Mouse (Mus musculus): ENCODE results near the gene Stx6. TPM values are rescaled to one million over a fixed set of nuclear protein-coding genes. Genes with fewer than 3 reads are reported as not detected.

Gene Stx6
- polyA plus RNA-seq, 1 experiment, result 26.0 TPM

DNA sequence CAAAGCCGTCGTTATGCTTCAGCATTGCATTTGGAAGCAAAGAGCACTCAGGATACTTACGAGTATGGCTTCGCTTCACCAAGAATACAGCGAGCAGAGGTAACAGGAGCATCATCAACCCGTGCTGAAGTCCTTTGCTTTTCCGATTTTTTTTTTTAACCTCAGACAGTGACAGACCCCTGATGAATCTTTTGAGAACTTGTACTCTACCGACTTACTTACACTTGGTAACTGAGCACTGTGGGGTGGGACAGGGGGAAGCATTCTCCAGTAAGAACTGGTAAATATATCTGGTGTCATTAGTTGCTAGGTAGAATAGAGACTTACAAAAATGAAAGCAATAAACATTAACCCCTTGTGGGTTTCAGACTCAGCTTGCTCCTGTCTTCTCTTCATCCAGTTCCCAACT lies 11.9 kb upstream of the Stx6 start, which contains the start of gene Mr1:
Gene Mr1 (minus strand): TSS at position 243 of the 409 bp plus-strand sequence.
- H3ac ChIP-seq (ENCODE audit: control insufficient read depth, insufficient read length), result peak within 1 kb of the TSS; percentile 31
- peak within 1 kb of the TSS; percentile 20 for H3K4me3 ChIP-seq
- no peak for TF ChIP-seq TCF12 (IDR thresholded peaks at IDR 0.05; ENCODE audit: insufficient read depth, poor library complexity, severe bottlenecking)
- no peak for TF ChIP-seq SRF (IDR thresholded peaks at IDR 0.05; ENCODE audit: control insufficient read depth, insufficient read length, low read depth)
- TF ChIP-seq MYOD1 (IDR thresholded peaks at IDR 0.05; ENCODE audit: control insufficient read depth in 1 of 3, insufficient read length in 2 of 3, low read depth in 2 of 3), result no peak
- no peak for TF ChIP-seq POLR2AphosphoS2 (IDR thresholded peaks at IDR 0.05; ENCODE audit: insufficient read length, low read depth)
- TF ChIP-seq MYOG (IDR thresholded peaks at IDR 0.05; ENCODE audit: control insufficient read depth in 1 of 3, insufficient read depth in 1 of 3, insufficient read length in 2 of 3, low read depth in 2 of 3), result no peak
- TF ChIP-seq USF1 (IDR thresholded peaks at IDR 0.05; ENCODE audit: low read depth), result no peak
- no peak for TF ChIP-seq REST (IDR thresholded peaks at IDR 0.05; ENCODE audit: insufficient read depth, insufficient read length)
- no peak for TF ChIP-seq CEBPB (IDR thresholded peaks at IDR 0.05; ENCODE audit: insufficient read depth, poor library complexity, severe bottlenecking)
- TF ChIP-seq MAX (IDR thresholded peaks at IDR 0.05; ENCODE audit: low read depth), result no peak
- no peak for TF ChIP-seq TCF3 (IDR thresholded peaks at IDR 0.05; ENCODE audit: insufficient read length, low read depth)
- no peak for TF ChIP-seq POLR2A (IDR thresholded peaks at IDR 0.05; ENCODE audit: insufficient read length, low read depth)
- TF ChIP-seq E2F4 (IDR thresholded peaks at IDR 0.05; ENCODE audit: insufficient read depth), result no peak
- H3K79me2 ChIP-seq (ENCODE audit: control insufficient read depth, insufficient read depth), result no peaks in the 10 kb centered on the region
- no peaks in the 10 kb centered on the region for H3K36me3 ChIP-seq (ENCODE audit: control insufficient read depth, insufficient read depth)
- H3K4me2 ChIP-seq (ENCODE audit: low read depth), result peak within 1 kb of the TSS; percentile 79
- H3K27me3 ChIP-seq (ENCODE audit: control insufficient read depth, insufficient read depth, insufficient read length), result no peaks in the 10 kb centered on the region

- Histone ChIP-seq H3K4me3 (peak overlapping the region; percentile 20), H3K27me3 (ENCODE audit: control insufficient read depth, insufficient read depth, insufficient read length) (no peaks in the 10 kb centered on the region), H3K79me2 (ENCODE audit: control insufficient read depth, insufficient read depth) (no peaks in the 10 kb centered on the region), H3K4me2 (ENCODE audit: low read depth) (peak overlapping the region; percentile 79), H3K36me3 (ENCODE audit: control insufficient read depth, insufficient read depth) (no peaks in the 10 kb centered on the region), H3ac (ENCODE audit: control insufficient read depth, insufficient read length) (no peak overlapping the region)
- no peak for TF ChIP-seq MYOD1 (IDR thresholded peaks at IDR 0.05; ENCODE audit: control insufficient read depth in 1 of 3, insufficient read length in 2 of 3, low read depth in 2 of 3)
- TF ChIP-seq MYOG (IDR thresholded peaks at IDR 0.05; ENCODE audit: control insufficient read depth in 1 of 3, insufficient read depth in 1 of 3, insufficient read length in 2 of 3, low read depth in 2 of 3), result no peak
- no peak for TF ChIP-seq SRF (IDR thresholded peaks at IDR 0.05; ENCODE audit: control insufficient read depth, insufficient read length, low read depth)
- TF ChIP-seq TCF3 (IDR thresholded peaks at IDR 0.05; ENCODE audit: insufficient read length, low read depth), result no peak
- no peak for TF ChIP-seq USF1 (IDR thresholded peaks at IDR 0.05; ENCODE audit: low read depth)
- TF ChIP-seq E2F4 (IDR thresholded peaks at IDR 0.05; ENCODE audit: insufficient read depth), result no peak
- TF ChIP-seq REST (IDR thresholded peaks at IDR 0.05; ENCODE audit: insufficient read depth, insufficient read length), result no peak
- no peak for TF ChIP-seq POLR2AphosphoS2 (IDR thresholded peaks at IDR 0.05; ENCODE audit: insufficient read length, low read depth)
- TF ChIP-seq MAX (IDR thresholded peaks at IDR 0.05; ENCODE audit: low read depth), result no peak
- TF ChIP-seq TCF12 (IDR thresholded peaks at IDR 0.05; ENCODE audit: insufficient read depth, poor library complexity, severe bottlenecking), result no peak
- TF ChIP-seq POLR2A (IDR thresholded peaks at IDR 0.05; ENCODE audit: insufficient read length, low read depth), result no peak
- no peak for TF ChIP-seq CEBPB (IDR thresholded peaks at IDR 0.05; ENCODE audit: insufficient read depth, poor library complexity, severe bottlenecking)
These were observed 11.3 kb upstream of the Stx6 start for GRCm38 (mm10) chr1:155147228-155147627.

GRCm38 (mm10) chr1:155149403-155149802 lies 9.1 kb upstream of the Stx6 start:
- no peak overlapping the region for H3ac ChIP-seq (ENCODE audit: control insufficient read depth, insufficient read length)
- H3K4me2 ChIP-seq (ENCODE audit: low read depth), result no peak overlapping the region
- H3K27me3 ChIP-seq (ENCODE audit: control insufficient read depth, insufficient read depth, insufficient read length), result no peaks in the 10 kb centered on the region
- no peaks in the 10 kb centered on the region for H3K79me2 ChIP-seq (ENCODE audit: control insufficient read depth, insufficient read depth)
- no peak for TF ChIP-seq TCF3 (IDR thresholded peaks at IDR 0.05; ENCODE audit: insufficient read length, low read depth)
- no peak for TF ChIP-seq POLR2AphosphoS2 (IDR thresholded peaks at IDR 0.05; ENCODE audit: insufficient read length, low read depth)
- TF ChIP-seq REST (IDR thresholded peaks at IDR 0.05; ENCODE audit: insufficient read depth, insufficient read length), result no peak
- TF ChIP-seq TCF12 (IDR thresholded peaks at IDR 0.05; ENCODE audit: insufficient read depth, poor library complexity, severe bottlenecking), result no peak
- no peak for TF ChIP-seq SRF (IDR thresholded peaks at IDR 0.05; ENCODE audit: control insufficient read depth, insufficient read length, low read depth)
- no peak overlapping the region for H3K4me3 ChIP-seq
- H3K36me3 ChIP-seq (ENCODE audit: control insufficient read depth, insufficient read depth), result no peaks in the 10 kb centered on the region

DNA sequence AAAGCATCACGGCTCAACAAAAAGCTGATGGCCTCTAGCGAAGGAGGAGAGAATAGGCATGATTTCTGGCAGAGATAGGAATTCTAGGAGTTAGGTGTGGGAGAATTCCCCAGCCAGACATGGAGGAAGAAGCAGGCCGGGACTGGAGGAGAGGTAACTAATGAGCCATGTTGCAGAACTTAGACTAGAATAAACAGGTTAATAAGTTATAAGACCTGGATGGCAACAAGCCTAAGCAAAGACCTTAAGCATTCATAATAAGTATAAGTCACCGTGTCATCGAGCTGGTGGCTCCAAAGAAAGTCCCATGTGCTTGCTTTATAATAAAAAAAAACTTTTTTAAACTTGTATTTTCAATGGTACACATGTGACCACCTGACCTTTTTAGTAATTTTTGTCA lies 7.7 kb upstream of the Stx6 start:
- H3K4me3 ChIP-seq, result no peak overlapping the region
- H3K79me2 ChIP-seq (ENCODE audit: control insufficient read depth, insufficient read depth), result no peaks in the 10 kb centered on the region
- no peak overlapping the region for H3K4me2 ChIP-seq (ENCODE audit: low read depth)
- no peaks in the 10 kb centered on the region for H3K36me3 ChIP-seq (ENCODE audit: control insufficient read depth, insufficient read depth)
- no peak for TF ChIP-seq TCF3 (IDR thresholded peaks at IDR 0.05; ENCODE audit: insufficient read length, low read depth)
- TF ChIP-seq POLR2AphosphoS2 (IDR thresholded peaks at IDR 0.05; ENCODE audit: insufficient read length, low read depth), result no peak
- no peaks in the 10 kb centered on the region for H3K27me3 ChIP-seq (ENCODE audit: control insufficient read depth, insufficient read depth, insufficient read length)
- H3ac ChIP-seq (ENCODE audit: control insufficient read depth, insufficient read length), result no peak overlapping the region

GRCm38 (mm10) chr1:155153906-155154305 lies 4.6 kb upstream of the Stx6 start:
- TF ChIP-seq MYOD1 (IDR thresholded peaks at IDR 0.05; ENCODE audit: control insufficient read depth in 1 of 3, insufficient read length in 2 of 3, low read depth in 2 of 3) (no peak), USF1 (IDR thresholded peaks at IDR 0.05; ENCODE audit: low read depth) (no peak), REST (IDR thresholded peaks at IDR 0.05; ENCODE audit: insufficient read depth, insufficient read length) (no peak), MAX (IDR thresholded peaks at IDR 0.05; ENCODE audit: low read depth) (no peak), E2F4 (IDR thresholded peaks at IDR 0.05; ENCODE audit: insufficient read depth) (no peak), SRF (IDR thresholded peaks at IDR 0.05; ENCODE audit: control insufficient read depth, insufficient read length, low read depth) (no peak), POLR2A (IDR thresholded peaks at IDR 0.05; ENCODE audit: insufficient read length, low read depth) (no peak), CEBPB (IDR thresholded peaks at IDR 0.05; ENCODE audit: insufficient read depth, poor library complexity, severe bottlenecking) (no peak), POLR2AphosphoS2 (IDR thresholded peaks at IDR 0.05; ENCODE audit: insufficient read length, low read depth) (no peak), TCF12 (IDR thresholded peaks at IDR 0.05; ENCODE audit: insufficient read depth, poor library complexity, severe bottlenecking) (no peak), TCF3 (IDR thresholded peaks at IDR 0.05; ENCODE audit: insufficient read length, low read depth) (no peak), MYOG (IDR thresholded peaks at IDR 0.05; ENCODE audit: control insufficient read depth in 1 of 3, insufficient read depth in 1 of 3, insufficient read length in 2 of 3, low read depth in 2 of 3) (no peak)
- H3K4me2 ChIP-seq (ENCODE audit: low read depth), result no peak overlapping the region
- H3K36me3 ChIP-seq (ENCODE audit: control insufficient read depth, insufficient read depth), result no peaks in the 10 kb centered on the region
- no peak overlapping the region for H3ac ChIP-seq (ENCODE audit: control insufficient read depth, insufficient read length)
- no peak overlapping the region for H3K4me3 ChIP-seq
- H3K79me2 ChIP-seq (ENCODE audit: control insufficient read depth, insufficient read depth), result no peaks in the 10 kb centered on the region
- no peaks in the 10 kb centered on the region for H3K27me3 ChIP-seq (ENCODE audit: control insufficient read depth, insufficient read depth, insufficient read length)
